Mouse (Mus musculus): ENCODE data around the gene Sh2d2a.
"Not testable (repeated sequence)": the region's sequence is repeated elsewhere in the genome, so short reads cannot be mapped to it uniquely, and the experiment has no call there.

The Sh2d2a gene

GRCm38 (mm10) chr3:87857666-87858065 lies 11.1 kb downstream of the Sh2d2a start:
- DNase-seq = no peak

- DNase-seq = peak; percentile 72
These were observed 13.3 kb downstream of the Sh2d2a start for GRCm38 (mm10) chr3:87859813-87860212.

- not testable (repeated sequence) for DNase-seq
These were observed 17.6 kb downstream of the Sh2d2a start for GRCm38 (mm10) chr3:87864111-87864510.

GRCm38 (mm10) chr3:87877730-87878129 lies 31.2 kb downstream of the Sh2d2a start:
- no peak for DNase-seq

GRCm38 (mm10) chr3:87884291-87884690 lies 37.7 kb downstream of the Sh2d2a start:
- DNase-seq = no peak

GRCm38 (mm10) chr3:87884708-87885251 lies 38.2 kb downstream of the Sh2d2a start:
- DNase-seq = peak; percentile 77

- DNase-seq = peak; percentile 82
These were observed 38.9 kb downstream of the Sh2d2a start, which contains the start of gene Prcc for GRCm38 (mm10) chr3:87885281-87886003. Prcc (minus strand) TSS chr3:87885608.

- peak; percentile 67 for DNase-seq
These were observed 39.4 kb downstream of the Sh2d2a start for GRCm38 (mm10) chr3:87886004-87886365.

GRCm38 (mm10) chr3:87886416-87886815 lies 39.9 kb downstream of the Sh2d2a start:
- DNase-seq = no peak

- not testable (repeated sequence) for DNase-seq
These were observed 40.8 kb downstream of the Sh2d2a start for GRCm38 (mm10) chr3:87887400-87887799.

- no peak for DNase-seq
These were observed 44.9 kb downstream of the Sh2d2a start for GRCm38 (mm10) chr3:87891481-87891880.

GRCm38 (mm10) chr3:87893367-87893905 lies 46.9 kb downstream of the Sh2d2a start:
- no peak for DNase-seq

- no peak for DNase-seq
These were observed 52.7 kb downstream of the Sh2d2a start for GRCm38 (mm10) chr3:87899266-87899665.

- DNase-seq = no peak
These were observed 53.2 kb downstream of the Sh2d2a start for GRCm38 (mm10) chr3:87899776-87900175.

GRCm38 (mm10) chr3:87901036-87901624 lies 54.6 kb downstream of the Sh2d2a start:
- no peak for DNase-seq

- DNase-seq = not testable (repeated sequence)
These were observed 55.4 kb downstream of the Sh2d2a start for GRCm38 (mm10) chr3:87901959-87902358.

- DNase-seq = no peak
These were observed 57.3 kb downstream of the Sh2d2a start for GRCm38 (mm10) chr3:87903821-87904220.
